8 mouse cellular contexts compared by ENCODE assay signal in genomic region chr8:120460375-120460774, GRCm38 (mm10).
A peak's percentile ranks its signal among the peaks of the same experiment; 100 is the strongest.
DNase-seq lines count a peak whose midpoint lies in the region; ATAC-seq and TF ChIP-seq lines count a peak whose summit lies in the region.

No protein-coding gene starts in this region.

- whole genome bisulfite sequencing in embryonic facial prominence, embryonic 15.5 days = 33% methylated on average over 6 of the region's 6 CpGs
- WGBS in hindbrain, embryonic 15.5 days = 21% methylated on average over 6 of the region's 6 CpGs
- 27% methylated on average over 6 of the region's 6 CpGs for WGBS in midbrain, postnatal 0 days

- H3K36me3 ChIP-seq in embryonic facial prominence, embryonic 15.5 days = no peaks in the 10 kb centered on the region
- no peaks in the 10 kb centered on the region for H3K36me3 ChIP-seq in hindbrain, embryonic 15.5 days
- H3K36me3 ChIP-seq in midbrain, postnatal 0 days (ENCODE audit: insufficient read depth, low read length) = no peaks in the 10 kb centered on the region

- no peak for TF ChIP-seq CTCF in layer of hippocampus, adult 2 months (conservative IDR thresholded peaks at IDR 0.05)
- TF ChIP-seq CTCF in midbrain, postnatal 0 days (IDR thresholded peaks at IDR 0.05) = no peak

- H3K9ac ChIP-seq in embryonic facial prominence, embryonic 15.5 days = no peak overlapping the region
- no peak overlapping the region for H3K9ac ChIP-seq in hindbrain, embryonic 15.5 days
- no peak overlapping the region for H3K9ac ChIP-seq in midbrain, postnatal 0 days (replicated peaks; ENCODE audit: low read length, poor library complexity, severe bottlenecking)

- H3K9me3 ChIP-seq in embryonic facial prominence, embryonic 15.5 days (replicated peaks) = no peaks in the 10 kb centered on the region
- no peaks in the 10 kb centered on the region for H3K9me3 ChIP-seq in hindbrain, embryonic 15.5 days
- no peaks in the 10 kb centered on the region for H3K9me3 ChIP-seq in midbrain, postnatal 0 days (ENCODE audit: low read length)

- DNase-seq in layer of hippocampus, adult 2 months (ENCODE audit: low spot score in 2 of 2) = peak in 1 of 2 experiments; percentile 37
- no peak for DNase-seq in layer of hippocampus, adult 9-10 months (ENCODE audit: low spot score)
- peak; percentile 53 for DNase-seq in midbrain, postnatal 0 days (ENCODE audit: low spot score)
- DNase-seq in gastrocnemius, adult 18-20 months (ENCODE audit: low spot score) = no peak
- no peak for DNase-seq in urinary bladder, postnatal 10 days (ENCODE audit: low spot score)
- no peak for DNase-seq in cerebellum, adult 8-10 months

- ATAC-seq in embryonic facial prominence, embryonic 15.5 days (ENCODE audit: insufficient number of reproducible peaks, low FRiP score, low TSS enrichment, low read depth) = no peak
- ATAC-seq in hindbrain, embryonic 15.5 days (ENCODE audit: low FRiP score, low read depth) = peak; percentile 31; the same call in 1 of the 2 replicates
- peak; percentile 15; the same call in 1 of the 2 replicates for ATAC-seq in midbrain, postnatal 0 days (ENCODE audit: low FRiP score)

- H3K27me3 ChIP-seq in embryonic facial prominence, embryonic 15.5 days = no peaks in the 10 kb centered on the region
- H3K27me3 ChIP-seq in hindbrain, embryonic 15.5 days = no peaks in the 10 kb centered on the region
- H3K27me3 ChIP-seq in midbrain, postnatal 0 days (ENCODE audit: insufficient read depth, low read length) = no peaks in the 10 kb centered on the region

- H3K4me1 ChIP-seq in embryonic facial prominence, embryonic 15.5 days = peaks cover 67% of the 10 kb centered on the region
- H3K4me1 ChIP-seq in hindbrain, embryonic 15.5 days (replicated peaks) = peaks cover 61% of the 10 kb centered on the region
- H3K4me1 ChIP-seq in midbrain, postnatal 0 days (ENCODE audit: insufficient read depth, low read length) = peaks cover 14% of the 10 kb centered on the region

- H3K4me2 ChIP-seq in embryonic facial prominence, embryonic 15.5 days (replicated peaks) = no peak overlapping the region
- H3K4me2 ChIP-seq in hindbrain, embryonic 15.5 days = no peak overlapping the region
- no peak overlapping the region for H3K4me2 ChIP-seq in midbrain, postnatal 0 days (ENCODE audit: low read depth, low read length, poor library complexity, severe bottlenecking)

- peak overlapping the region; percentile 5; the same call in 1 of the 2 replicates for H3K27ac ChIP-seq in layer of hippocampus, adult 2 months
- peak overlapping the region; percentile 60; the same call in 1 of the 2 replicates for H3K27ac ChIP-seq in embryonic facial prominence, embryonic 15.5 days (replicated peaks)
- peak overlapping the region; percentile 76 for H3K27ac ChIP-seq in hindbrain, embryonic 15.5 days (replicated peaks)
- H3K27ac ChIP-seq in midbrain, postnatal 0 days (ENCODE audit: low read depth, low read length) = 0 out of 2 replicates have a peak overlapping the region, but pooled peaks have one; percentile 38

- H3K4me3 ChIP-seq in layer of hippocampus, adult 2 months = no peak overlapping the region
- H3K4me3 ChIP-seq in embryonic facial prominence, embryonic 15.5 days (replicated peaks) = no peak overlapping the region
- H3K4me3 ChIP-seq in hindbrain, embryonic 15.5 days = no peak overlapping the region
- no peak overlapping the region for H3K4me3 ChIP-seq in midbrain, postnatal 0 days (ENCODE audit: low read depth, low read length)

Comparison
In these comparisons a context has a peak if more than half of its experiments do, and no peak if none do; other contexts are left out.
1. H3K27ac ChIP-seq: peak in every context shown above with its lines; median percentile 76 in hindbrain, embryonic 15.5 days; 60 in embryonic facial prominence, embryonic 15.5 days; 38 in midbrain, postnatal 0 days; 5 in layer of hippocampus, adult 2 months.